Mouse (Mus musculus) telencephalon, adult 2 months (tissue): ENCODE results near the gene Exoc3l2.

Experiments used
- DNase-seq: peaks from one replicate; pipeline ENCODE4 v3.0.0-alpha.2; 2011; ENCODE audit warnings: low read depth, low spot score

Exoc3l2 gene

GRCm38 (mm10) chr7:19523017-19523756, 60.1 kb downstream of the Exoc3l2 start:
- no peak for DNase-seq

- DNase-seq: peak; percentile 21
Observed at GRCm38 (mm10) chr7:19523757-19524419, 60.8 kb downstream of the Exoc3l2 start.

- no peak for DNase-seq
Observed at GRCm38 (mm10) chr7:19524420-19525104, 61.4 kb downstream of the Exoc3l2 start.

- no peak for DNase-seq
Observed at GRCm38 (mm10) chr7:19525105-19525481, 62.0 kb downstream of the Exoc3l2 start.

- DNase-seq: no peak
Observed at GRCm38 (mm10) chr7:19531077-19531476, 67.9 kb downstream of the Exoc3l2 start.

GRCm38 (mm10) chr7:19532240-19532639, 69.1 kb downstream of the Exoc3l2 start:
- DNase-seq: no peak

- no peak for DNase-seq
Observed at GRCm38 (mm10) chr7:19534676-19535075, 71.5 kb downstream of the Exoc3l2 start.

GRCm38 (mm10) chr7:19540771-19541566, 77.8 kb downstream of the Exoc3l2 start:
- DNase-seq: no peak

- no peak for DNase-seq
Observed at GRCm38 (mm10) chr7:19541681-19542154, 78.6 kb downstream of the Exoc3l2 start.

- no peak for DNase-seq
Observed at GRCm38 (mm10) chr7:19542155-19542691, 79.1 kb downstream of the Exoc3l2 start.

- DNase-seq: no peak
Observed at GRCm38 (mm10) chr7:19543584-19543983, 80.5 kb downstream of the Exoc3l2 start.

- DNase-seq: no peak
Observed at GRCm38 (mm10) chr7:19546007-19546406, 82.9 kb downstream of the Exoc3l2 start.
